Mouse (Mus musculus) spleen, postnatal 14 days (tissue): ENCODE data around the gene Parvg.

Source experiments
- DNase-seq, 2 experiments: peaks; one replicate each; pipeline ENCODE4 v3.0.0; 2021 to 2022; ENCODE audit warnings: low spot score in 2 of 2

The Parvg gene

GRCm38 (mm10) chr15:84351915-84352844, 28.4 kb downstream of the Parvg start:
- DNase-seq, result no peak

- DNase-seq, result no peak
Measured at GRCm38 (mm10) chr15:84355081-84355480, 31.3 kb downstream of the Parvg start.

GRCm38 (mm10) chr15:84364746-84365145, 40.9 kb downstream of the Parvg start:
- DNase-seq, result no peak

GRCm38 (mm10) chr15:84365675-84366381, 42.0 kb downstream of the Parvg start:
- DNase-seq, result no peak

- no peak for DNase-seq
Measured at GRCm38 (mm10) chr15:84366574-84366989, 42.8 kb downstream of the Parvg start.

- no peak for DNase-seq
Measured at GRCm38 (mm10) chr15:84367402-84367801, 43.6 kb downstream of the Parvg start.

- DNase-seq, result no peak
Measured at GRCm38 (mm10) chr15:84372801-84373200, 49.0 kb downstream of the Parvg start.

- no peak for DNase-seq
Measured at GRCm38 (mm10) chr15:84378734-84379133, 54.9 kb downstream of the Parvg start.

- DNase-seq, result no peak
Measured at GRCm38 (mm10) chr15:84380181-84380580, 56.4 kb downstream of the Parvg start.

- DNase-seq, result no peak
Measured at GRCm38 (mm10) chr15:84384066-84384465, 60.2 kb downstream of the Parvg start.

- DNase-seq, result no peak
Measured at GRCm38 (mm10) chr15:84385995-84386565, 62.3 kb downstream of the Parvg start.

- DNase-seq, result no peak
Measured at GRCm38 (mm10) chr15:84388698-84389131, 64.9 kb downstream of the Parvg start.

- DNase-seq, result no peak
Measured at GRCm38 (mm10) chr15:84392131-84392530, 68.3 kb downstream of the Parvg start.
